Mouse (Mus musculus) monocyte, adult 5-6 weeks (primary cell): ENCODE measurements around the gene Smc5. TPM values are rescaled to one million over a fixed set of nuclear protein-coding genes. Genes with fewer than 3 reads are reported as not detected.

ENCODE experiments used
- ATAC-seq: fragments of 153-309, 156-312 bp; replicated peaks from 2 replicates; pipeline ENCODE4 v1.8.0; 2017; ENCODE audit warnings: mild to moderate bottlenecking; ENCODE audit not compliant: low TSS enrichment, insufficient number of reproducible peaks, severe bottlenecking, poor library complexity, low FRiP score
- total RNA-seq: library from RNA; stranded (forward); fragments of 200-1000, 200-491, 200-594 nt; gene quantifications from 3 replicates; pipeline ENCODE4 v1.2.3, GENCODE M21; 2017

Gene Smc5
- total RNA-seq, result 76.1 to 132 TPM (median 86.2 TPM) in 3 replicates

DNA sequence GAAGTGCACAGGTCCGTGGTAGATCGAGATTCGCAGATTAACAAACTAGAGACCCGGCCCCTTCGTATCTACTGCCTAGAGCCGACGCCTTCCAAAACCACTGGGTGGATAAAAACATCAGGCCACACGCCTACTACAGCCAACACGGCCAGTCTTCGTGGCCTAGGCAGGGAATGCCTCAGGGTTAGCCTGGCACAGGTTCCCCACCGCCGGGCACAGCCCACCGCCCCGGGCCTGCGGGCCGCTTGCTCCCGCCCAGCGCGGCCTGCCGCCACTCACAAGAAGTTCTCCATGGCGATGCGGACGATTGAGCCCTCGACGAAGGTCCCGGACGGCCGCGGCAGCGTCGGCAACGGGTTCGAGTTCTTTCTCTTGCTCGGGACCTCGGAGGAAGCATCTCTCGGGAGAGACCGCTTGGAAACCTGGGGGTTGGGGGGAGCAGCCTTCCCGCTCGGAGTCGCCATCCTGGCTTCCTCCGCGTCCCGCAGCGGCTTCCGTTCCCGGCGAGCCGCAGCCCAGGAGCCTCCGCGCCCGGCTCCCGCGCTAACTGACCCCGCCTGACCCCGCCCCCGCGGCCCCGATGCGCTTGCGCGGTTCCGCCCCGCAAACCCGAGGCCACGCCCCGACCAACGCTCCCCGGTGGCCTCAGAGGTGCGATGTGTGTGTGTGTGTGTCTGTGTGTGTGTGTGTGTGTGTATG lies at the start of gene Smc5:
Smc5 (minus strand) TSS at position 543 of the 699 bp plus-strand sequence.
- ATAC-seq, result peak; percentile 64

DNA sequence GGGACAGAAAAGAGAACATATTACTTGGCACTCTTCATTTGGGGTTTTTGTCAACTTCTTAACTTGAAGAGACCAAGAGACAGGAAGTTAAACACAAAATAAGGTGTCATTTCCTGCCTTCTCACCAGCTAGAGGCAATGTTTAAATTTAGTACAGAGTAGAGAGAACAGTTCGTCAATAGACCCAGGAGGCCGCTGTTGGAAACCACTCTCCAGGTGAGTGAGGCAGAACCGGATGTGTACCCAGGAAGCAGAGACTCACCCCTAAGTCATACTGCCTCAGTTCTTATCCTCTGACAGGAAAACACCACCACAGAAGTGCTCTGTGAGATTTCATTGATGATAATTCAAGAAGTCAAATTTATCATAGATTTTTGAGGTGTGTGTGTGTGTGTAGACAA lies 49.4 kb upstream of the Smc5 start:
- peak; percentile 71 for ATAC-seq

DNA sequence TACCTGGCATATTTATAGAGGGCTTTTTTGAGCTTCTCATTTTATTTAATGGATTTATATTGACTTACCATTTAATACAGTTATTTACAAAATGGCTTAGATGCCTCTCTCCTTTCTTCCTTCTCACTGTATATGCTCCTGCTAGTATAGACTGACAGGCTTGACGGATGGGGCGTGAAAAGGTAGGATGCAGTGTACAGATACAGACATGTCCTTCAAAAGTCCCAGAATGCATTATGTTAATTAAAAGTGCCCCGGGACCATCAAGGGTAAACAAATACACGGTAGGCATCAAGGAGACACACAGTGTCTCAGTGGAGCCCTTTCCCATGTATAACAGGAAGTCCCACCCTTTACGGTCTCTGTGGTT lies 44.3 kb upstream of the Smc5 start:
- no peak for ATAC-seq

GRCm38 (mm10) chr19:23317295-23317988 lies 43.7 kb upstream of the Smc5 start:
- ATAC-seq, result no peak

DNA sequence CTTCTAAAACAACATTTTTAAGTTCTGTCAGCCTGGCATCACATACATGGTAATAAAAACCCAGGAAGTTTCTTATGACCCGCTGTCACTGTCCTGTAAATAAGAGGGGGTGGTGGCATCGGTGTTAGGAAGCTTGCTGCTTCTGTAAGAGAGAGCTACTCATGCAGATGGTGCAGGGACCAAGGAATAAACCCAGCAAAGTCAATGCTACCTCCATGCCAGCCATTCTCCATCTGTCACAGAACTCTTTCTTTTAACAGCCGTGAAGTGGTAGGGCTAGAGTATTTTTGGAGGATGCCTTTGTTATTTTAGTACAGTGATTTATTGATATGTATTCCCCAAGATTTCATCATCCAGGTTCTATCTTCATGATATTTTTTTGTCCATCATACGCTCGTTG lies 43.2 kb upstream of the Smc5 start:
- no peak for ATAC-seq

DNA sequence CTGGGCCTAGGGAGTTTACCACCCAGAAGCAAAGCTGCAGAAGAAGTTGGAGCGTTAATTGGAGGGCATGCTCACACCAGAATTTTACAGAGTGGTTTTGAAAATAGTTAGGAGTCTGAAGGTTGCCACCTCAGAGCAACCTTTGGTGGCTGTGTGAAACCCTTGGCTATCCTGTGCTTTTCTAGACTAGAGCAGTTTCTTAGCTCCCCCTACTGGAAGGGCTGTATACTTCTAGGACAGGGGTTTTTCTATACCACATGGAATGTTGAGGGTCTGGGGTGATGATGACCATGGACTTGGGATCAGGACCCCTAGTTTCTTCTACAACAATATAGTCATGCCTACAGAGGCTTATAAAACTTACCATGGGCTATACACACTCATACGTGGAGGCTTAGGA lies 36.3 kb upstream of the Smc5 start:
- ATAC-seq, result no peak

GRCm38 (mm10) chr19:23306671-23307070 lies 33.0 kb upstream of the Smc5 start:
- no peak for ATAC-seq

DNA sequence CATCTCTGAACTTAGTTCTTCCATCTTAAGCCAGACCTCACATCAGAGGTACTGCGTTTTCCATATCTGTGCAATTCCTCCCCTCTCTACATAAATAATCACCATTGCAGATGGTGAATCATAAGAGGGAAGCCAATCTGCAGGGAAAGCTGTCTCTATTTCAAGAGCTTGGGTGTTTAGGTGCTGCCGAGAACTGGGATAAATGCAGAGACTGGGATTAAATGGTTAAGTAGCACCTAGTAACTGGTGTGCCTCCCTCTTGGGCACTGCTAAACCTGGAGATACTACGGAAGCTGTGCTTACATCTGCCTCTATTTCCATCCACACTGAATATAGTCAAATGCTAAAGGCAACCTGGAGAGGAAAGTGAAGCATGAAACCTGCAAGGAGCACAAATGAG lies 26.3 kb upstream of the Smc5 start:
- ATAC-seq, result no peak

DNA sequence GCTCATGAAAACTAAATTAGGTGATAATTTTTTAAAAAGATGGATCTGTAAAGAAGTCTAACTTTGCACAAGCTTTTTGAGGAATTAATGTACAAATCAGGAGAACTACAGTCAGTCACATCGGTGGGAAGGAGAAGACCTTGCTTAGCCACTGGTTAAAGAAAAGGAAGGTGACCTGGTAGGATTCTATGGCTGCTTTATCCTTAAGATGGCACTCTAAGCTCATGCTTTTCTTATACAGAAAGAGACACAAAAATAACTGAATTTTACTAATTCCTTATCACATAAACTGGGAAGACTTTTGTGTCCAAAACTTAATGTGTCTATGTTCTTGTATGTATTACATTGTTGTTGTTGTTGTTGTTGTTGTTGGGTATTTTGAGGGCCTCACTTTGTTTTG lies 25.2 kb upstream of the Smc5 start:
- no peak for ATAC-seq

DNA sequence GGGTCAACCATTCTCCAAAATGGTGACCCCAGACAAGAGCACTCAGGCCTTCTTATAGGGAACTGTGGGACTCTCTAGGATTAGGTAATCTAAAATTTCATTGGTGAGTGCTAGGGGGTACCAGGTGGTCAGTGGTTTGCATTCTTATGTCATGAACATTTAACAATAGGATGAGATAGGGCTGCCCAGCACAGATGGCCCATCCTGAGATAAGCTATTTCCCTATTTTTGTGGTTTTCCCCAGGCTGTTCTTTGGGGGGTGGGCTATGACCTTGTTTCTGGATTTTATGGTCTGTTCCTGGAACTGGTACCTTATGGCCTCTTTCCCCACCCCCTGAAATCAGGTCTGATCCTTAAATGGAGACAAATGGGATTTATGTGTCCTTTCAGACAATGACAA lies 23.5 kb upstream of the Smc5 start:
- ATAC-seq, result no peak

DNA sequence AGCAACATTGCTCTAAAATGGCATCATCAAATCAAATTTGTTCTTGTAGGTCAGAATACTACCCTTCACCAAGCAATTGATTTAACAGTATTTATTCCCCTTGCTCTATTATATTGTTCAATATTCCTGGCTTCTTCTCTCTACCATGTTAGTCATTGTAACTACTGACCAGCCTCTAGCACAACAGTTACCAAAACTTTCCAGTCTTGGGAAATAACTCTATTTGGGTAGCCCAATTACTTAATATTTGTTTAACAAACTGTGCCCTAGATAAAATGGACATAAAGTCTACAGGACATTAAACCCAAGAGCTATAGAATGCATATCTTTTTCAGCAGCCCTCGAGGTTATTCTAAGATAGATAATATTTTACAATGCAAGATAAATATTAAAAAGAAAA lies 15.6 kb upstream of the Smc5 start:
- no peak for ATAC-seq

GRCm38 (mm10) chr19:23281911-23282660 lies 8.4 kb upstream of the Smc5 start:
- no peak for ATAC-seq

- ATAC-seq, result no peak
These were observed 492 bp upstream of the Smc5 start for GRCm38 (mm10) chr19:23274054-23274724.

DNA sequence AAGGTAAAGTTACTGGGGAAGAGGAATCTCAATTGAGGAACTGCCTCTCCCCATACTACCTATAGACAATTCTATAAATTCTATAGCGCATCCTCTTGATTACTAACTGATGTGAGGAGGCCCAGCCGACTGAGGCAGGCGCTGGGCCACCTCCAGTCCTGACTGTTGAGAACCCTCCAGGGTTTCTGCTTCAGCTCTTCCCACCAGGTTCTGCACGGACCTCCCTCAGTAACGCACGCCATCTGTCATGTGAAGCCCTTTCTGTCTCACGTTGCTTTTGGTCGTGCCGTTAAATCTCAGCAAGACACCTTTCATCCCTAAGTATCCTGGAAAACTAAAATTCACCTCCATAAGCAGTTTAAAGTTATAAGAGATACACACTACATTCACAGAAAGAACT lies 16.9 kb downstream of the Smc5 start:
- no peak for ATAC-seq

DNA sequence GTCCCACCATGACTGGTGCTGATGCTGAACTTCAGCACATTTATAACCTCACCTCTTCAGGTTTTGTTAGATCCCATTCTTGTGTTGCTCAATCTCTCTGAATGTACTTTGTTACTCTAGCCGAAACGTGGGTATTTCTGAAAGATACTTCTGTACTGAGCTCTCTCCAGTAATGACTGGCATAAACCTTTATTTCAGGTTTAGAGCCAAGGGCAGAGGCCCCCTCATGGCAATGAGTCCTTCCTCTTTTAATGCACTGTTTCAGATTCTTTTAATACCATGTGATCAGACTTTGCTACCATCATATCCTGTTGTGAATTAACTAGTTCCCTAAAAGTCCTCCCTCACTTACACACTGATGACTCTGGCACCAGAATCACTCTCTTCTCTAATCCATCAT lies 27.2 kb downstream of the Smc5 start:
- peak; percentile 97 for ATAC-seq

GRCm38 (mm10) chr19:23225065-23225464 lies 48.6 kb downstream of the Smc5 start:
- no peak for ATAC-seq

- ATAC-seq, result no peak
These were observed 59.4 kb downstream of the Smc5 start for GRCm38 (mm10) chr19:23214326-23214725.

DNA sequence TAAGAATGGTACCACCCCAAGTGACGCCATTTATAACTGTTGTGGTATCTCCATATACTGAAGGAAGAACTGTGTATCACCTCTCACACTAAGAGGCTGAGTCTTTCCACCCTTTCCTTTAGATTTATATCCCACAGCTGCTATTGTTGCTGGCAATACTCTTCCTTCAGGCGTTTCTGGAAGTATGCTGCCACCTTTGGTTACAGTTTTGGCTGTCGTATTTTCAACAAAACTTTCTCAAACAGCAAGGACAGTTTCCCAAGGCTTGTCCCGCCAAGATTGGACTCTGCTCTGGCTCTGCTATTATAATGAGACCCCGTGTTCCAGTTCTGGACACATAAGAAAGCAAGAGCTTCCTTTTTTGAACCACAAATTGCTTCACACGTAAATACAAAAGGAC lies 62.4 kb downstream of the Smc5 start:
- no peak for ATAC-seq

- no peak for ATAC-seq
These were observed 70.1 kb downstream of the Smc5 start for GRCm38 (mm10) chr19:23203505-23204053.
